Mouse (Mus musculus) thymus, postnatal 10 days (tissue): ENCODE data around the gene Sept1.

Experiments
- DNase-seq, 2 experiments: peaks; one replicate each; pipeline ENCODE4 v3.0.0; 2021; ENCODE audit warnings: low spot score in 2 of 2

Gene Sept1

DNA sequence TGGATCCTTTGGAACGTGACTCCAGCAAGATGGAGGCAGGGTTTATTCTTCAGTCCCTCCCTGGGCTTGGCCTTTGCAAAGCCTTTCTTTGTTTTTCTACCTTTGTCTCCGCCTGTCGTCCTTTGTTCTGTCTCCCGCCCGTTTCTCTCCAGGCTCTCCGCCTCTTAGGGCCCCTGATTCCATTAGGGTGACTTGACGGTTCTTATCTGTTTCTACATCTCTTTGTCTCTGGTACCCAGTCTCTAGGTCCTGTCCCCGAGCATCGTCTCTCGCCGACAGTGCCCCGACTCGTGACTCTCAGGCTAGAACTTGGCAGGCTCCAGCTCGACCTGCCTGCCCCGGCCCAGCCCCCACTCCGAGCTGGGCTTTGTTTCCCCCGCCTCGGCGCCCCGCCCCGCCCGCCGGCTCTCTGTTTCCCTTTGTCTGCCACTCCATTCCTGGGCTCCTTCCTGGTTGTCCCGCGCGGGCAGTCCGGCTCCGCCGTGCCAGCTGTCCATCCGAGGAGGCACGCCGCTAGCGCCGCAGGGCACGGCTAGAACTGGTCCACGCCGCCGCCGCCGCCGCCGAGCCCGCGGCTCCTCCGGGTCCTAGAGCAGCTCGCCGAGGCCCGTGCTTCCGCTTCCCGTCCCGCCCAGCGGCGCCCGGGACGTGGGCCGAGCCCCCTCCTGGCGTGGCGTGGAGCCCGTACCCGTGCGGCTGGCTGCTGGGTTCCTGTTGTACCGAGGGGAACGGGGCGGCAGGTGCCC lies at the start of gene Sept1, which contains the start of gene Zfp553:
Gene Sept1 (minus strand): TSS at position 509 of the 746 bp plus-strand sequence.
Gene Zfp553 (plus strand): TSS at position 440 of the 746 bp plus-strand sequence.
- peak; percentile 76 to 78 for DNase-seq

- peak; percentile 44 to 51 for DNase-seq
These were observed 49.3 kb upstream of the Sept1 start for GRCm38 (mm10) chr7:127282190-127282589.

DNA sequence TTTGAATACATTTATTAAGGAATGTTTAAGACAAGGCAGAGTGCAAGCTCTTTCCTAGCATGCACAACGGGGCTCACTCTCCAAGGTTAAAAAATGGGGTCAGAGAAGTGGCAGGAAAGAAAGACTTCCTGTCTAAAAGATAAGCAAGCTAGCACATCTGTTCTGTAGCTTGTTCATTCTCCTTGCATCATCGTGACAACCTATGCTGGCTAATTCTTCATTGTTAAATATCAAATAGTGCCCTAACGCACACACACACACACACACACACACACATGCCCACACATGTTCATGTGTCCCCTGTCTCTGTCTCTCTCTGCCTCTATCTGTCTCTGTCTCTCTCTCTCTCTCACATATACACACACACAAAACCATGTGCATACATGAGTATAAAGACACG lies 48.2 kb upstream of the Sept1 start:
- peak in 1 of 2 experiments; percentile 54 for DNase-seq

DNA sequence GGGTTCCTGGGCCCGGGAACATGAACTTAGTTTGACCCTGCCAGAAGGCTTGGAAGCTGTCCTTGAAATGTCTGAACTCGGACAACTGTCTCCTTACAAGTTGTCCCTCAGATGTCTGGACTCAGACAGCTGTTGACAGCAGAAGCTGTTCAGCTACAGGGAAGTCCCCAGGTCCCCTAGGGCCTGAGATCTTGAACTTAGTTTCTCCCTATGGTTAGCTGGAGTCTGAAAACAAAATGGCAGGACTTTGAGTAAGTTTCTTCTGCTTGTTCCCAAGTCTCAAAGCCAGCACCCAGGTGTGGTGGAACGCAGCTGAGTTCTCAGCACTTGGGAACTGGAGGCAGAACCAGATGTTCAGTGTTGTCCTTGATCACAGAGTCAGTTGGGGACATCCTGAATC lies 47.2 kb upstream of the Sept1 start:
- peak; percentile 50 to 55 for DNase-seq

GRCm38 (mm10) chr7:127278311-127278710 lies 45.4 kb upstream of the Sept1 start:
- peak; percentile 70 to 78 for DNase-seq

DNA sequence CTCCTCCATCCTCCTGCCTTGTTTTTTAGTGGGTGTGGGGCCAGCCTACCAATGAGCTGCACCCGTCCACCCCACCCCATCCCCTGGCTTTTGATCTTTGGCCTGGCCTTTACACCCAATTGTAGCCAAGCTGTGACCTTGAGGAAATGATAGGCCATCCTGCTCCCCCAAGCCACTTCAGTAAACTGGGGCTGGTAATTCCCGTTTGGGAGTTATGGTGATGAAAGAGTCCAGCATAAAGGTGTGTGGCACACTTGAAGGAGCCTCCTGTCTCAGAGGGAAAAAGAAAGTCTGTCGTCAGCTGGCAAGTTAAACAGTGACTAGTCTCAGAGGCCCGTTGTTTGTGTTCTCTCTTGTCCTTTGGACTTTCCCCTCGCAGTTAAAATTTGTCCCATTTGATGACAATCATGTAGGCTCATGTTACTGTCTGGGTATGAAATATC lies 43.6 kb upstream of the Sept1 start:
- DNase-seq = no peak

GRCm38 (mm10) chr7:127273925-127274789 lies 41.2 kb upstream of the Sept1 start, which contains the start of gene Sephs2:
Sephs2 (minus strand) TSS chr7:127274055.
- peak; percentile 92 to 93 for DNase-seq

GRCm38 (mm10) chr7:127273118-127273923 lies 40.4 kb upstream of the Sept1 start:
- peak in 1 of 2 experiments; percentile 34 for DNase-seq

DNA sequence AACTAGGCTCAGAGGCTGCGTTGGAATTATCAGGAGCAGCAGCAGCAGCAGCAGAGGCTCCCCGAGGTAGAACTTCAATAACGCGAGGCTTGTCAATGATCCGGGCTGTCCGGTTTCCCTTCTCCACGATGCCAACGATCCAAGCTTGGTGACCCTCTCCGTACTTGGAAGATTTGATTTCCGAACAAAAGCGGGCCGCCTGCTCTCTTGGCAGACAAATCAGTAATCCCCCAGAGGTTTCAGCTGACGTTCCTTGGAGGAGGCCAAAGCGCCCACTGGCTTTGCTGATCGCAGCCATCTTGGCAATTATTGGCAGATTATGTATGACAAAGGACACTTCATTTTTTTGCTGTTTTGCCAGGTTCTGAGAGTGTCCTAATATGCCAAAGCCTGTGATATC lies 39.6 kb upstream of the Sept1 start:
- no peak for DNase-seq

GRCm38 (mm10) chr7:127271093-127271492 lies 38.2 kb upstream of the Sept1 start:
- no peak for DNase-seq

DNA sequence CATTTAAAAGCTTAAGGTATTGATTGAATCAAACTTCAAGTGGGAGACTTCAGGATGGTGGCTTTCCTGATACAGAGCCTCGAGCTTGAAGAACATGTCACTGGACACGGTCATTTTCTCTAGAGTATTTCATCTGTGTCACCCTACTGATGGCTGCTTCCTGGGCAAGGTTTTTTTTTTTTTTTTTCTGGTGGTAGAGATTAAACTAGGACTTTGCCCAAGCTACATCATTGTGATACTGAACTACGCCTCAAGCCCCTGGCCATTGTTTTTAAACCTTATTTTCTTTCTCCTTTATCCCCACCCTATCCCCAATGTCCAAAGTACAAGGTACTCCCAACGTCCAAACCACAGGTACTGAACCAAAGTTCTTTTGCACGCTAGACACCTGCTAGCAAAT lies 37.7 kb upstream of the Sept1 start:
- no peak for DNase-seq

DNA sequence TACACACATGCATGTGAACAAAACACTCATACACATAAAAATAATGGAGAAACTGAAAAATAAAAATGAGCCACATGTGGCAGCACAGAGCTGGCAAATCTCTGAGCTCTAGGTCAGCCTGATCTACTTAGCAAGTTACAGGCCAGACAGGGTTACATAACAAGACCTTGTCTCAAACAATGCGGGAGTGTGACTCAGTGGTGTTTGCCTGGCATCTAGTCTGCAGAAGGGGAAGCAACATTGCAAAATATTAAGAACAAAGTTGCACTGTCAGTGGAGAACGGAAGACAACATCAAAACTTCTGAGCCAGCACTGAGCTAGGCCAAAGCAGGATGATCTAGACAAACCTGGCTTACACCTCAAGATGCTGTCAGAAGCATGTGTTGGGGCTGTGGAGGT lies 37.3 kb upstream of the Sept1 start:
- DNase-seq = no peak

- DNase-seq = no peak
These were observed 30.6 kb upstream of the Sept1 start for GRCm38 (mm10) chr7:127263526-127263925.

- DNase-seq = no peak
These were observed 29.5 kb upstream of the Sept1 start for GRCm38 (mm10) chr7:127262218-127262961.

DNA sequence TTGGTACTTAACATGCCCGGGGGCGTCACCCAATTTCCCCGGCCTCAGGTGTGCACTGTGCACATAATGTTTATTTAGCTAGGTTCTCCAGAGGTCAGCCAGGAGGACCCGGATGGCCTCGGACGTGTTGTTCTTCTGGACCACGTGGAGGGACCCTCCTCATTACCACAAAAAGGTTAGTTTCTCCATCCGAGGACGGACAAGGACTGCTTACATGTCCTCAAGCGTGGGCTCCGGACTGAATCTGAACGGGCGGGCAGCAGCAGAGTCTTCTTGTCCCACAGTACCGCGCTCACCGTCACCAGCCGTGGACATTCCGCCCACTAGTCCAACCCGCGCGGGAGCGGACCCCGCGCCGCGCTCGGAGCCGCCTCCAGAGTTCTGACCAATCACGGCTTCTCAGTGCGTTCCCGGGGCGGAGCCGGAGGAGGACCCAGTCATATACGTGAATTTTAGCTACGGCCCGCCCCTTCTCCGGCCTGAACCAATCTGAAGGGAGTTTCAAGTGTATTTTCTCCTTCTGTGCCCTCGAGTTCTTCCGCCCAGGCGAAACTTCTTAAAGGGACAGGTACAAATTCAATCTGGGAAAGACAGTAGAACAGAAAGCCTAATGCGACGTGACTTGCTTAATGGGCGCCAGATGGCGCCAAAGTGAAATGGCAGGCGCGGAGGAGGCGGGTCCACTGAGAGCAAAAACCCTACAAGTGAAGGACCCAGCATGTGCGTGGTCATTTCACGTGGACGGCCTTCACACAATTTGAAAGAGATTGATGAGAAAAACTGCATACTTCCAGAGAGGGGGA lies 27.6 kb upstream of the Sept1 start, which contains the start of gene Dctpp1:
Gene Dctpp1 (minus strand): TSS at position 401 of the 803 bp plus-strand sequence.
- DNase-seq = peak; percentile 92 to 96

- no peak for DNase-seq
These were observed 26.4 kb upstream of the Sept1 start for GRCm38 (mm10) chr7:127259186-127259905.

DNA sequence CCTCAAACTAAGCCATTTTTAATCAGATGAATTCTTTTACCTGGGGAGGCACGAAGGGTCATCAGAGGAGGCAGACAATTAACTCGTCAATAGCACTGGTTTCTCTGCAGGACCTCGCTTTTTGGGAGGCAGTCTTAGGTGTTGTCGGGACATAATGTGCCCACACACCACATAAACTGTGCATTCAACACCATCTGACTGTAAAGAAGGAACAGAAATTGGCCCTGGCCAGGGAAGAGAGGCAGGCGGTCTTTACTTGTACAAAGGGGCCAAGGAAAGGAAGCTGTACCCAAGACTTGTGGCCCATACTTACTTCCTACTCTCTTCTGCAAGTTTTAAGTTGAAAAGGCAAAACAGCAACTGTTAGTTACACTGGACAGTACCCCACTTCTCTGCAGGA lies 23.6 kb upstream of the Sept1 start:
- no peak for DNase-seq

- no peak for DNase-seq
These were observed 23.0 kb upstream of the Sept1 start for GRCm38 (mm10) chr7:127255965-127256364.

- no peak for DNase-seq
These were observed 22.1 kb upstream of the Sept1 start for GRCm38 (mm10) chr7:127255008-127255407.
